Mouse (Mus musculus) liver, embryonic 14.5 days (tissue): ENCODE data around the gene Nwd2.

Source experiments
- CTCF ChIP-seq: IDR thresholded peaks from 2 replicates; pipeline ENCODE4 v1.5.1; 2016; ENCODE audit warnings: antibody characterized with exemption, low read depth, control low read depth
- EP300 ChIP-seq: IDR thresholded peaks from 2 replicates; pipeline ENCODE4 v1.6.1; 2016; ENCODE audit warnings: antibody characterized with exemption, low read depth

GRCm38 (mm10) chr5:63768220-63768619, 119.3 kb downstream of the Nwd2 start:
- TF ChIP-seq CTCF = no peak
- TF ChIP-seq EP300 = no peak
